Mouse (Mus musculus) brain, embryonic 14.5 days (tissue): ENCODE data around the gene Sbno2.

ENCODE experiments used
- CTCF ChIP-seq: fragments of 200-500 bp; IDR thresholded peaks from 2 replicates; pipeline ENCODE4 v1.5.1; 2012; ENCODE audit warnings: inconsistent platforms, mild to moderate bottlenecking, moderate library complexity, borderline replicate concordance; ENCODE audit not compliant: insufficient read depth, insufficient read length; ENCODE audit errors: extremely low read depth
- POLR2A ChIP-seq: fragments of 200-500 bp; IDR thresholded peaks from 2 replicates; pipeline ENCODE4 v1.6.1; 2012; ENCODE audit warnings: mild to moderate bottlenecking, inconsistent platforms, borderline replicate concordance; ENCODE audit not compliant: poor library complexity, insufficient read depth, insufficient read length, severe bottlenecking; ENCODE audit errors: extremely low read depth

DNA sequence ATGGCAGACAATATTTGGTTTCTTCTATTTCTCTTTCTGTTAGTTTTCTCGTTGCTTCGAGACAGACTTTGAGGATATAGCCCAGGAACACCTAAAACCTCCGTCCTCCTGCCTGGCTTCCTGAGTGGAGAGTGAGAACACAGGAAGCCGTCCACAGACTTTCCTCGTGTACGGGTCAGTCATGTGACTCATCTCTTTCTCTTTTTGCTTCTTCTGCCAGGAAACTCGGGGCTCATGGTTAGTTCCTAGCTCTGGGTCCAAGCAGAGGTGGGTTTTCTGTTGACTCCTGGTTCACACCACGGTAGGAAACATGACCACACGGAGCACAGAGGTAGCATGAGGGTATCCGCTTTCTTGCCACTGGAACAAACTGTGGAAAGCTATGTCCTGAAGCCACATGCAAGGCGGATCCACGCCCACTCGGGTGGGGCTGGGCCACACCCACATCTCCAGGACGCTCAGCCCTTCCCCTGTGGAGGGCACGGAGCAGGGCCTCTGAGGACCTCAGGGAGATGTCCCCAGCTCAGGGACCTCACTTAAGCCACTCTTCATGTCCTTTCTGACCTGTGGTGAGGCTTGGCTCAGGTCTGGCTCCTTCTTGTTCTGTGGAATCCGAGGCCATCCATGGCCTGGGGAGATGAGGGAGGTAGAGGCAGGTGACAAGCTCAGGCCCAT lies 24.8 kb downstream of the Sbno2 start:
- TF ChIP-seq CTCF: no peak
- TF ChIP-seq POLR2A: no peak
